Mouse (Mus musculus): ENCODE measurements around the gene Eif4e3.

DNA sequence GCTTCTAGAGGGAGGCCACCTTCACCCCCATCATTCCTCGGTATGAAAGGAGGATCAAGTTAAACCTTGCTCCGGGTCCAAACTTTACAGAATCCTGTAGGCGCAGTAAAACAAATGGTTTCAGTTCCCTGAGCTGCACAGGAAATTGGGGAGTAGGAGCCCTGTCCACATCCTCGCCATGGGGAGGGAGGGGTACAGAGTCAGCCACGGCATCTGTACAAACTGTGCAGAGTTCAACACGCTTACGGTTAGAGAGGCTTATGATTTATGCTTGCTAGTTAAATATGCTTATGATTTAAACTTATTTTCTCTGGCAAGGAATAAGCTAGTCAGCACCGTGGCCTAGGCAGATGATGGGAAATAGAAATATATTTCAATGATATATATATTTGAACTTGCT lies 47.1 kb downstream of the Eif4e3 start:
- no peak for TF ChIP-seq CTCF (IDR thresholded peaks at IDR 0.05; ENCODE audit: insufficient read depth, low read length)
- TF ChIP-seq POLR2A (IDR thresholded peaks at IDR 0.05; ENCODE audit: borderline replicate concordance, extremely low read depth, low read depth, low read length): no peak
